Mouse (Mus musculus) erythroblast, embryonic 14.5 days (primary cell): ENCODE data around the gene Pi4ka. TPM values are rescaled to one million over a fixed set of nuclear protein-coding genes. Genes with fewer than 3 reads are reported as not detected.

Experiments
- H3K27me3 ChIP-seq: 2 replicates; pipeline ENCODE4 v1.6.1; 2012; ENCODE audit warnings: inconsistent platforms; ENCODE audit not compliant: control insufficient read depth
- H3K36me3 ChIP-seq: 2 replicates; pipeline ENCODE4 v1.6.1; 2012; ENCODE audit warnings: mild to moderate bottlenecking, inconsistent platforms; ENCODE audit not compliant: control insufficient read depth
- H3K4me1 ChIP-seq: 2 replicates; pipeline ENCODE4 v1.6.1; 2012; ENCODE audit warnings: inconsistent platforms; ENCODE audit not compliant: control insufficient read depth
- H3K4me3 ChIP-seq: replicated peaks from 2 replicates; pipeline ENCODE3; 2012; ENCODE audit warnings: moderate library complexity, mild to moderate bottlenecking, inconsistent platforms
- H3K9me3 ChIP-seq: 2 replicates; pipeline ENCODE4 v1.6.1; 2012; ENCODE audit warnings: low read length, inconsistent platforms, mixed read lengths; ENCODE audit not compliant: control insufficient read depth
- GATA1 ChIP-seq: IDR thresholded peaks from 2 replicates; pipeline ENCODE4 v1.6.1; 2012; ENCODE audit warnings: low read length, inconsistent platforms, mixed read lengths
- TAL1 ChIP-seq: IDR thresholded peaks from 3 replicates; pipeline ENCODE4 v1.6.1; 2012; ENCODE audit warnings: low read length, inconsistent platforms, mixed read lengths
- polyA plus RNA-seq: library from polyadenylated mRNA; stranded (reverse); fragments of >175 nt; gene quantifications from 2 replicates; pipeline ENCODE4 v1.2.3, GENCODE M21; 2012

The Pi4ka gene
- polyA plus RNA-seq, 1 experiment, result 0.79 TPM

- Histone ChIP-seq H3K4me3 (no peak overlapping the region), H3K36me3 (peaks cover 11% of the 10 kb centered on the region), H3K4me1 (peaks cover 30% of the 10 kb centered on the region), H3K27me3 (no peaks in the 10 kb centered on the region), H3K9me3 (no peaks in the 10 kb centered on the region)
- no peak for TF ChIP-seq TAL1
- no peak for TF ChIP-seq GATA1
Measured at GRCm38 (mm10) chr16:17402855-17403254, 3.3 kb downstream of the Pi4ka start.

- Histone ChIP-seq H3K4me1 (peaks cover 3% of the 10 kb centered on the region), H3K9me3 (no peaks in the 10 kb centered on the region), H3K27me3 (no peaks in the 10 kb centered on the region), H3K4me3 (no peak overlapping the region), H3K36me3 (peaks cover 5% of the 10 kb centered on the region; the same call in 1 of the 2 replicates)
- no peak for TF ChIP-seq TAL1
- no peak for TF ChIP-seq GATA1
Measured at GRCm38 (mm10) chr16:17392784-17393183, 13.3 kb downstream of the Pi4ka start.

GRCm38 (mm10) chr16:17383594-17384326 is 22.4 kb downstream of the Pi4ka start:
- Histone ChIP-seq H3K27me3 (no peaks in the 10 kb centered on the region), H3K4me3 (no peak overlapping the region), H3K36me3 (peaks cover 45% of the 10 kb centered on the region), H3K4me1 (peaks cover 7% of the 10 kb centered on the region), H3K9me3 (no peaks in the 10 kb centered on the region)
- no peak for TF ChIP-seq GATA1
- no peak for TF ChIP-seq TAL1

- H3K4me1 ChIP-seq, result peaks cover 7% of the 10 kb centered on the region
- no peaks in the 10 kb centered on the region for H3K9me3 ChIP-seq
- no peak for TF ChIP-seq TAL1
- TF ChIP-seq GATA1, result no peak
- peaks cover 51% of the 10 kb centered on the region for H3K36me3 ChIP-seq
- H3K27me3 ChIP-seq, result no peaks in the 10 kb centered on the region
- H3K4me3 ChIP-seq, result no peak overlapping the region
Measured at GRCm38 (mm10) chr16:17382306-17382705, 23.8 kb downstream of the Pi4ka start.

- H3K9me3 ChIP-seq, result no peaks in the 10 kb centered on the region
- H3K27me3 ChIP-seq, result no peaks in the 10 kb centered on the region
- no peak for TF ChIP-seq GATA1
- TF ChIP-seq TAL1, result no peak
- H3K4me3 ChIP-seq, result no peak overlapping the region
- peaks cover 4% of the 10 kb centered on the region for H3K4me1 ChIP-seq
- H3K36me3 ChIP-seq, result peaks cover 65% of the 10 kb centered on the region
Measured at GRCm38 (mm10) chr16:17358787-17359186, 47.3 kb downstream of the Pi4ka start.

- Histone ChIP-seq H3K9me3 (no peaks in the 10 kb centered on the region), H3K4me3 (no peak overlapping the region), H3K36me3 (peaks cover 68% of the 10 kb centered on the region), H3K27me3 (no peaks in the 10 kb centered on the region), H3K4me1 (no peaks in the 10 kb centered on the region)
- no peak for TF ChIP-seq TAL1
- TF ChIP-seq GATA1, result no peak
Measured at GRCm38 (mm10) chr16:17356031-17356430, 50.1 kb downstream of the Pi4ka start.

GRCm38 (mm10) chr16:17346766-17347165 is 59.3 kb downstream of the Pi4ka start:
- peaks cover 62% of the 10 kb centered on the region for H3K36me3 ChIP-seq
- no peak overlapping the region for H3K4me3 ChIP-seq
- no peaks in the 10 kb centered on the region for H3K9me3 ChIP-seq
- peaks cover 3% of the 10 kb centered on the region; the same call in 1 of the 2 replicates for H3K4me1 ChIP-seq
- H3K27me3 ChIP-seq, result no peaks in the 10 kb centered on the region
- TF ChIP-seq TAL1, result no peak

- Histone ChIP-seq H3K4me1 (peaks cover 3% of the 10 kb centered on the region; the same call in 1 of the 2 replicates), H3K9me3 (no peaks in the 10 kb centered on the region), H3K36me3 (peaks cover 57% of the 10 kb centered on the region), H3K27me3 (no peaks in the 10 kb centered on the region), H3K4me3 (no peak overlapping the region)
- TF ChIP-seq GATA1 (no peak), TAL1 (no peak)
Measured at GRCm38 (mm10) chr16:17345813-17346155, 60.3 kb downstream of the Pi4ka start.

- Histone ChIP-seq H3K9me3 (no peaks in the 10 kb centered on the region), H3K4me3 (no peak overlapping the region), H3K27me3 (no peaks in the 10 kb centered on the region), H3K36me3 (peaks cover 54% of the 10 kb centered on the region), H3K4me1 (peaks cover 3% of the 10 kb centered on the region; the same call in 1 of the 2 replicates)
- no peak for TF ChIP-seq TAL1
- TF ChIP-seq GATA1, result no peak
Measured at GRCm38 (mm10) chr16:17345141-17345812, 60.8 kb downstream of the Pi4ka start.
